Mouse (Mus musculus) embryo, embryonic 10.5 days (tissue): ENCODE data around the gene Alox5ap.
A peak's percentile ranks its signal among the peaks of the same experiment; 100 is the strongest.

ENCODE experiments used
- DNase-seq: peaks from one replicate; pipeline ENCODE4 v3.0.0-alpha.2; 2015; ENCODE audit warnings: low spot score

Gene Alox5ap

DNA sequence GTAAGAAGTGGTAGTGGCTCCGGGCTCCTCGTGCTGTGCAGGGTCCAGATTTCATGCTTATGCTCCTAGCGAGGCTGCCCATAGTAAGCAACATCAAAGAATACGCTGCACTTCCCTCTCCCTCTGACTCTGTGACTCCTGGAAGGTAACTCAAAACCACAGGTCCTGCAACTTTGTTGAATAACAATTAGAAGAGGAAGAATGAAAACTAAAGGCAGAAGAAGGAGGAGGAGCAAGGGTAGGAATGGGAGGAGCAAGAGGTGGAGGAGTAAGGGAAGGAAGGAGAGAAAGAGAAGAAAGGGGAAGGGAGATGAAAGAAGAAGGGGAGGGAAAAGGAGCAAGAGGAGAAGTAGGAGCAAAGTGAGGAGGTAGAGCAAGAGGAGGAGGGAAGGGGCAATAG, at the start of gene Alox5ap:
Gene Alox5ap (plus strand): TSS at position 363 of the 400 bp plus-strand sequence.
- no peak for DNase-seq

- no peak for DNase-seq
Observed at GRCm38 (mm10) chr5:149215540-149215939, 49.0 kb upstream of the Alox5ap start.

DNA sequence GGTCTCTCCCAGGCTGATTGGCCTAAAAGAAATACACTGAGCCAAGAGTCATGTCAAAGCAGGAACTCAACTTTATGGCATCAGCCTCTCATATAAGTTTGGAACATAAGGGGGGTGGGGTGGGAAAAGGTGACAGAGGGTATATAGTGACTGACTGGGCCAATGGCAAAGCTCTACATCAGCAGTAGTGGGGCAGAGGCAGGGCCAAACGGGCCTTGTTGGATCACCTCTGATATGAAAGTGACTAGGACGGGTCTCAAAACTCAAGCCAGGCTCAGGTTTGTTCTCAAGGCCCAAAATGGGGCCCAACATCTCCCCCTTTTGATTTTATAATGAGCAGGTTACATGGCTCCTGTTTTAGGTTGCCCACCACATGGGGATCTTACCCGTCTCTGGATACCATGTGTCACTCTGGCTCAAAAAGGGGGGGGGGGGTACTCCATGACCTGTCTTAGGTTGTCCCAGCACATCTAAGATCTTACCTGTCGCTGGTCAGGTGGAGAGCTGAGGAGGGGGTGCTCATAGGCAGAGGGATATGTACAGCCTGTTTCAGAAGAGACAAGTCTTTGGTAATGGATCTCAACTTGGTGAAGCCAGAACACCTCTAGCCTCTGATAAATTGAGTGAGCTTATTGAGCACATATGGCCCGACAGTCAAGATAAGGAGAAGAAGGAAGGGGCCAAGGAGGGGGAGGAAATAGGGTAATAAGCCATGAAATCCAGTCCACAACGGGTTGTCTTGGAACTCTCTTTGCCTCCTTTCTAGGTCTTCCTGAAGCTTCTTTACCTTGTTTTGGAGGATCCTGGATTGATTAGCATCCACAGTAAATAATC, 46.8 kb upstream of the Alox5ap start:
- no peak for DNase-seq

DNA sequence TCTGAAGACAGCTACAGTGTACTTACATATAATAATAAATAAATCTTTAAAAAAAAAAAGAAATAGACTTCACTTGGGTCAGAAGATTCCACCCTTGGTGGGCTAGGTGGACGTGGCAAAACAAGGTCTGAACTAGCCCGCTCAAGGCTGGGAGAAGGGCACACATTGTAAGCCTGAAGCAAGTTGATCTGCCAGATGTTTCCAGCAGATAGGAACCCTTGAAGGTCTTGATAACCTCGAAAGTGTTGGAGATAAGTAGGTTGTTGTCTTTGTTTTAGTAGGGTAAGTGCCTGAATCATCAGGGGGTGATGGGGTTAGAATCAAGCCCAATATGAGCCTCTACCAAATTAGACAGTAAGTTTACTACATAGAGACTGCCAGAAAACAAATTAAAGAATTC, 45.1 kb upstream of the Alox5ap start:
- no peak for DNase-seq

DNA sequence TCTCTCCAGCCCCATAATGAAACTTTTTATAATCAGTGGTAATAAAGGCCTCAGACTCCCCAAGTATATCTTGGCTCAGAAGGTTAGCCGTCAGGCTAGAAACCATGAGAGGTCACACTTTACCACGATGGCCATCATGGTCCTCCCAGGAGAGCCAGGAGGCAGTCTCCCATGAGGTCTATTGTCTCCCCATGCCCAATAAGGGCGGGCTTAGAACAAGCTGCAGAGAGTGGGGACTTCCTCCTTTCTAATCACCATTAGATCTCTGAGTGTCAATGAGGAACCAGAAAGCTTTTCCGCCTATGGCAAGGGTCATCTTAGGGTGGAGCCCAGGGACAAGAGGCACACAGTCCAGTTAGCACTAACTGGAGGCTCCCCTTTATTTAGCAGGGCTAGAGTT, 43.2 kb upstream of the Alox5ap start:
- DNase-seq = no peak

DNA sequence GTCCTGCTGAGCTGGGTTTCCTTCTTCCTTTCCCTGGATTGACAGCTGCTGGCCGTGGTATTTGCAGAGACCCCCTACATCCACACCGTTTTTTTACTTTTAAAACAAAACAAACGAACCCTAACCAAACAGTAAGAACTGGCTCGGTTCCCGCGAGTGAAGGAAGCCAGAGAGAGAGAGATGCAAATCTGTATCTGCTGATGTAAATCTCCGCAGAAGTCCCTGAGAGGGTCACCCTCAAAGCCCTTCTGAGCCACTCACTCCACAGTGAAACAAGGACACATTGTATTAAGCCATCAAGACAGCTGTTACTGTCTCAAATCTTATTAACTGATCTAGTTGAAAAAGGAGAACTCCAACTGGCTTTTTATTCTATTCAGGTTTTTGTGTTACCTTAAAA, 39.9 kb upstream of the Alox5ap start:
- peak; percentile 26 for DNase-seq

GRCm38 (mm10) chr5:149228700-149229618, 35.6 kb upstream of the Alox5ap start:
- DNase-seq = peak; percentile 97

- no peak for DNase-seq
Observed at GRCm38 (mm10) chr5:149229619-149230339, 34.8 kb upstream of the Alox5ap start.

GRCm38 (mm10) chr5:149235002-149235401, 29.6 kb upstream of the Alox5ap start:
- no peak for DNase-seq

DNA sequence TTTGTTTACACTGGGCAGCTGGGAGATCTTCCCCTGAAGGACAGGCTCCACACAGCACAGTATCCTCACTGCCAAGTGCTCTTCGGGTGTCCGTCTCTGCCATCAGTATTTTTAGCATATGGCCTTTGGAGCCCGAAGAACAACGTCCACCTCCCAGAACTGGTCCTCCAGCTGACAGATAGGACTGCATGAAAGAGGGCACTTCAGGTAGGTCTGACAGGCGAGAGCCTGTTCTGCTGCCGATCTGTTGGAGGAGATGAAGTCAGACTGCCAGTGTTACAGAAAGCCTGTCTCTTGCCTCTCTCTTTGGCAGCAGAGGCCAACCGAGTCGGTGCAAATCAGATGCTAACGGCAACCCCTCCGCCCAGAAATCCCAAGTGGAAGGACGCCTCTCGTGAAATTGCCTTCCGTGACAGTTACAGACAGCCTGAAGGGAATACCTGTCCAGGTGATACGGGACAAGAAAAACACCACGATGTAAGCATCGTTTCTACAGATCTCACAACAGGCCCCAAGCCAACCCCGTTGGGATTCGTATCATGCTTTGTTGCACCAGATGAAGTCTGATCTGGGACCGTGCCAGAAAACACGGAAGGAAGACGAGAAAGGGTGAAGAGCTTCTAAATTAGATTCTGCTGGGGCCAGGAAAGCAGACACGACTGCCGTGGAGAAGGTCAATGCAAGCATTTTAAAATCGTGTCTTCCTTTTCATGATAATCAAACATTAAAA, 27.2 kb upstream of the Alox5ap start:
- DNase-seq = no peak

GRCm38 (mm10) chr5:149242467-149242866, 22.1 kb upstream of the Alox5ap start:
- DNase-seq = no peak

GRCm38 (mm10) chr5:149243053-149243452, 21.5 kb upstream of the Alox5ap start:
- DNase-seq = no peak

GRCm38 (mm10) chr5:149245391-149245964, 19.1 kb upstream of the Alox5ap start:
- DNase-seq = no peak

GRCm38 (mm10) chr5:149245965-149246470, 18.5 kb upstream of the Alox5ap start:
- peak; percentile 45 for DNase-seq

DNA sequence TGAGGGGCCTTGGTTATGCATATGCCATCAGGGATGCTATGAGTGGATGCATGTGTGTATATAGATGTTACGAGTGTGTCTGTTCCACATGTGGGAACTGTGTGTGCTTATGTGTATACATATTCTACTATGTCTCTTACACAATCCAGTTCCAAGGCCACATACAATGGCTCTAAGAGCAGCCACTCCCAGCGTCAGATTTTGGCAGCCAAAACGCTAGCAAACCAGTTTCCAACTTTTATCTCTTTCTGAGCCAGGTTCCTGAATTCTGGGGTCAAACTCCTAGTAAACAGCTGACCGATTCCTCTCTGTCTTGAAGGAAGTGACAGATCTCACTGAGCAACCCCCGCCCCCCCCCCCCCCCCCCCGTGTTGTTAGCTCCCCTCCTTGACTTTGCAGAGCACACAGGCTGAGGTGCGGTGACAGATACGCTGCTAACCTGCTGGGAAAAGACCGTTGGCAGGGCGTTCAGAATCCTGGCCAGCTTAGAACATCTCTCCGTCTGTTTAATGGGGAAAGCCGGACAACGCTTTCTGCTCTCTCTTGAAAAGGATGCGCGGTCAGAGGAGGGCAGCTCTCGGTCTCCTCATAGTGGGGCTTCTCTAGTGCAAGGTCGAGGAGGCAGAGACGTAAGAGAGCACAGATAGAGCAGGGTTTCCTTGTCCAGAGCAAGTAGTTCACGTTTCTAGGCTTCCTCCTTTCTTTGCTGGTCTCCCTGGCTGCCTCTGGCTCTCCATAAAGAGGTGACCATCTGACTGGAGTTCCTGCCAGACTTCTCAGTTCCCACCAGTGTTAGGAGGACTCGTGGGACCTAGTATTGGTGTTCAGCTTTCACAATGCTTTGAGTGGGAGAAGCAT, 17.3 kb upstream of the Alox5ap start:
- DNase-seq = no peak

DNA sequence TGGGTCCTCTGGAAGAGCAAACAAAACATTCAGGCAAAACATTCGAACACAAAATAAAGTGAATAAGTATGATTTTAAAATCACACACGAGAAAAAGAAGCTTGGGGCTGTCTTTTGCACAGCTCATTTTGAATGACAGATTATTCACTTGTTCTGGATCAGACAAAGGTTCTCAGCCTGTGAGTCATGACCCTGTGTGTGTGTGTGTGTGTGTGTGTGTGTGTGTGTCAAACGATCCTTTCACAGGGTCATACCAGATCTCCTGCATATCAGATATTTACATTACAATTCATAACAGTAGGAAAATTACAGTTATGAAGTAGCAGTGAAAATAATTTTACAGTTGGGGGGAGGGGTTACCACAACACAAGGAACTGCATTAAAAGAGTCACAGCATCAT, 12.3 kb upstream of the Alox5ap start:
- DNase-seq = no peak

DNA sequence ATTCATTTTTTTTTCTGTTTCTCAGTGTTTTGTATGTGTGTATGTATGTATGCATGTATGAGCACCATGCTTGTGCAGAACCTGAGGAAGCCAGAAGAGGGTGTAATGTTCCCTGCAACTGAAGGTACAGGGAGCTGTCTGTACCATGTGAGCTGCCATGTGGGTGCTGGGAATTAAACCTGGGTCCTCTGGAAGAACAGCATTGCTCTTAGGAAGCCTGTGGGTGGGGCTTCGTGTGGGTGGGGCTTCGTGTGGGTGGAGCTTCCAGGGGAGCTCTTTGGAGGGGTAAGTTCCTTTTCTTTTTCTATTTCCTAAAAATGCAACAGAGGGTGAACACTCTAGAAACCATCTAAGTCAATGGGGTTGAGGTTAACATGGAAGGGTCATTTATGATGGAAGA, 11.1 kb upstream of the Alox5ap start:
- DNase-seq = no peak

DNA sequence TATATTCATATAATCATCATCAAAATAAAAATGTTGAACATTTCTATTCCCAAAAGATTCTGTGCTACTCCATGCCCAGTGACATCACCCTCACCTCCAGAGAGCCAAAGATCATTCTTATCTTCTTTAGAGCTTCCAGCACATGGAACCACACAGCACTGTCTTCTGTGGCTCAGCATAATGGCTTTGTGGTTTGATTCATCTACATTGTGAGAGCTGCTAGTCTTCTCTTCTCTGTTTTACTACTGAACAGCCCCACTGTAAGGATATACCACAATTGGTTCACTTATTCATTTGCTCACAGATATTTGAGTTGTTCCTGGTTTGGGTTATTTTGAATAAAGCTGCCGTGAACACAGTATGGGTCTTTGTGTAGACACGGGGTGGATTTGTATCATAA, 9.0 kb upstream of the Alox5ap start:
- no peak for DNase-seq

DNA sequence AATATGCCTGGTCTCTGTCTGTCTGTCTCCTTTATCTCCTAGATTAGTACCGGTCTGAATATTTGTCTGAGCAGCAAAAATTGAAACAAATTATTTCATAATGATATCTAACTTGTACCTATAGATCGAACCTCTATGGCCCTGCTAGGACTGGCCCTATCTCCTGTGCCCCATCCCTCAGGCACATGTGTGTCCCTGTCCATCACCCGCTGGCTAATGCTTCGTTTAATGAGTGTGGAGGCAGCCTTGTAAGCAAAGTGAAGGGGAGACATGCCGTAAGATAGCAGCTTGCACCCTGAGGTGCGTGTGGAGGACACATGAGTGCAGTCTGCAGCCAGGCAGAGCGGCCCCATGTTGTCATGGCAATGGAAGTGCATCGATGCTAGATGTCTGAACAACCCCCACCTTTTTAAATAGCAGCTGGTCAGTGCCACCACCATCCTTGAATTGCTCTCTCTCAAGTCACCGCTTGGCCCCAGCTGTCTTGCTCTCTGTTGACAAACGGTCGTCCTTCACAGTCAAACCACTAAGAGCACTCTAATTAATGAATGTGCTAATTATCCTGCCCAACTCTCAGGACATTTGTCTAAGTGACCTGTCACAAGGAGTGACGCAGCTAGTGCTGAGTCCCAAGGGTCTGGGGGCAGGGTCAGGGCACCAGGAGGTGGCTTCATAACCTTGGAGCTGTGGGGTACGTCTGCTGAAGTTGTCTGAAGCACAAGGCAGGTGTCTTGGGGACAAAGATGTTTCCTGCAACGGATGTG, 6.9 kb upstream of the Alox5ap start:
- DNase-seq = peak; percentile 62
